Mouse (Mus musculus): ENCODE measurements around the gene Hnf4a. TPM values are rescaled to one million over a fixed set of nuclear protein-coding genes. Genes with fewer than 3 reads are reported as not detected.

Gene Hnf4a
- total and polyA plus RNA-seq, 3 experiments: 0.39 to 1.1 TPM; not detected in 1

GRCm38 (mm10) chr2:163615906-163616651 is 109.5 kb downstream of the Hnf4a start:
- DNase-seq (ENCODE audit: low read depth, low spot score): no peak
- no peak overlapping the region for H3K27ac ChIP-seq (ENCODE audit: control insufficient read depth, low read depth, low read length)

GRCm38 (mm10) chr2:163616652-163617227 is 110.1 kb downstream of the Hnf4a start:
- H3K36me3 ChIP-seq (ENCODE audit: control insufficient read depth in 1 of 2, insufficient read depth in 2 of 2, low read length in 2 of 2): peaks cover 0 to 18% of the 10 kb centered on the region in 2 experiments; a peak in 3 of 4 replicates
- H3K79me2 ChIP-seq (ENCODE audit: control insufficient read depth, insufficient read depth, low read length, poor library complexity): no peaks in the 10 kb centered on the region
- H3K27me3 ChIP-seq (ENCODE audit: control insufficient read depth in 1 of 2, insufficient read depth in 2 of 2, low read length in 2 of 2): no peaks in the 10 kb centered on the region
- TF ChIP-seq BHLHE40 (IDR thresholded peaks at IDR 0.05; ENCODE audit: borderline replicate concordance, low read depth, low read length) (0 out of 2 replicates have a peak, but pooled peaks have one; percentile 26), POLR2AphosphoS2 (IDR thresholded peaks at IDR 0.05; ENCODE audit: low read length) (peak; percentile 82), MAZ (IDR thresholded peaks at IDR 0.05; ENCODE audit: low read depth, low read length) (0 out of 2 replicates have a peak, but pooled peaks have one; percentile 24), MEF2A (IDR thresholded peaks at IDR 0.05; ENCODE audit: extremely low read depth, insufficient replicate concordance, low read depth, low read length, poor library complexity, severe bottlenecking) (no peak), POLR2AphosphoS5 (IDR thresholded peaks at IDR 0.05; ENCODE audit: borderline replicate concordance, low read depth, low read length) (no peak; the same call in 1 of the 2 replicates), NRF1 (IDR thresholded peaks at IDR 0.05; ENCODE audit: insufficient read depth, low read depth, low read length, poor library complexity, severe bottlenecking) (no peak), ZMIZ1 (IDR thresholded peaks at IDR 0.05; ENCODE audit: low read depth, low read length) (peak; percentile 71), ZKSCAN1 (IDR thresholded peaks at IDR 0.05; ENCODE audit: low read depth, low read length) (0 out of 2 replicates have a peak, but pooled peaks have one; percentile 31), CHD2 (IDR thresholded peaks at IDR 0.05; ENCODE audit: low read length) (0 out of 2 replicates have a peak, but pooled peaks have one; percentile 4)
- H3K27ac ChIP-seq (ENCODE audit: control insufficient read depth, low read depth, low read length): no peak overlapping the region
- H3K9me3 ChIP-seq (replicated peaks; ENCODE audit: insufficient read depth, low read length): no peaks in the 10 kb centered on the region
- no peak overlapping the region for H3K9ac ChIP-seq (ENCODE audit: control insufficient read depth, low read depth, low read length, poor library complexity, severe bottlenecking)
- peak; percentile 41 for DNase-seq (ENCODE audit: low read depth, low spot score)
- H3K4me3 ChIP-seq (ENCODE audit: control insufficient read depth in 1 of 2, insufficient read depth in 1 of 2, low read depth in 2 of 2, low read length in 2 of 2): no peak overlapping the region
- no peaks in the 10 kb centered on the region for H3K4me1 ChIP-seq (ENCODE audit: control insufficient read depth in 1 of 2, insufficient read depth in 2 of 2, low read length in 2 of 2)

More at GRCm38 (mm10) chr2:163615906-163616651, 109.5 kb downstream of the Hnf4a start:
- Histone ChIP-seq H3K79me2 (ENCODE audit: control insufficient read depth, insufficient read depth, low read length, poor library complexity) (no peaks in the 10 kb centered on the region), H3K9me3 (replicated peaks; ENCODE audit: insufficient read depth, low read length) (no peaks in the 10 kb centered on the region), H3K4me3 (ENCODE audit: control insufficient read depth in 1 of 2, insufficient read depth in 1 of 2, low read depth in 2 of 2, low read length in 2 of 2) (no peak overlapping the region), H3K36me3 (ENCODE audit: control insufficient read depth in 1 of 2, insufficient read depth in 2 of 2, low read length in 2 of 2) (peaks cover 0 to 15% of the 10 kb centered on the region in 2 experiments; a peak in 3 of 4 replicates), H3K27me3 (ENCODE audit: control insufficient read depth in 1 of 2, insufficient read depth in 2 of 2, low read length in 2 of 2) (no peaks in the 10 kb centered on the region), H3K9ac (ENCODE audit: control insufficient read depth, low read depth, low read length, poor library complexity, severe bottlenecking) (no peak overlapping the region), H3K4me1 (ENCODE audit: control insufficient read depth in 1 of 2, insufficient read depth in 2 of 2, low read length in 2 of 2) (no peaks in the 10 kb centered on the region)
- TF ChIP-seq CTCF (IDR thresholded peaks at IDR 0.05 in 2 of 3, conservative IDR thresholded peaks at IDR 0.05 in 1 of 3; ENCODE audit: control insufficient read depth in 1 of 3, insufficient read depth in 1 of 3, low read depth in 2 of 3, low read length in 3 of 3, poor library complexity in 1 of 3, severe bottlenecking in 1 of 3) (no peak), NELFE (IDR thresholded peaks at IDR 0.05; ENCODE audit: low read depth, low read length) (peak; percentile 29; the same call in 1 of the 2 replicates), POLR2A (IDR thresholded peaks at IDR 0.05; ENCODE audit: control insufficient read depth in 1 of 2, insufficient read depth in 1 of 2, low read depth in 1 of 2, low read length in 2 of 2, poor library complexity in 1 of 2) (no peak; a peak in 2 of 4 replicates), SMC3 (IDR thresholded peaks at IDR 0.05; ENCODE audit: low read depth, low read length) (peak; percentile 7; the same call in 1 of the 2 replicates), POLR2AphosphoS2 (IDR thresholded peaks at IDR 0.05; ENCODE audit: low read length) (peak; percentile 25; the same call in 1 of the 2 replicates), MYB (IDR thresholded peaks at IDR 0.05; ENCODE audit: low read depth, low read length) (peak; percentile 17; the same call in 1 of the 2 replicates), TAL1 (IDR thresholded peaks at IDR 0.05; ENCODE audit: low read length) (no peak), TBP (IDR thresholded peaks at IDR 0.05; ENCODE audit: low read depth, low read length) (0 out of 2 replicates have a peak, but pooled peaks have one; percentile 17), ZMIZ1 (IDR thresholded peaks at IDR 0.05; ENCODE audit: low read depth, low read length) (0 out of 2 replicates have a peak, but pooled peaks have one; percentile 34), TCF12 (IDR thresholded peaks at IDR 0.05; ENCODE audit: low read depth, low read length) (no peak), MXI1 (IDR thresholded peaks at IDR 0.05; ENCODE audit: low read depth, low read length) (no peak), GABPA (IDR thresholded peaks at IDR 0.05; ENCODE audit: low read depth, low read length) (no peak)

Data from MEL (cell line).